Mouse (Mus musculus) left cerebral cortex, postnatal 4 days (tissue): ENCODE measurements around the gene Tcf19. TPM values are rescaled to one million over a fixed set of nuclear protein-coding genes. Genes with fewer than 3 reads are reported as not detected.
"Not testable (repeated sequence)": the region's sequence is repeated elsewhere in the genome, so short reads cannot be mapped to it uniquely, and the experiment has no call there.

ENCODE experiments used
- DNase-seq: peaks from one replicate; pipeline ENCODE4 v3.0.0-alpha.2; 2022
- intact Hi-C: fragments of 180-260 bp; cut with DNase I; formaldehyde crosslinking; loops from one replicate; pipeline ENCODE4 v1.15.1; 2025
- total RNA-seq, 2 experiments: library from RNA; stranded (reverse); gene quantifications; 2 replicates each; pipeline ENCODE4 v1.2.3; 2021

Tcf19 gene
- total RNA-seq, 2 experiments from 2014 or later, result 7.2 to 9.3 TPM

DNA sequence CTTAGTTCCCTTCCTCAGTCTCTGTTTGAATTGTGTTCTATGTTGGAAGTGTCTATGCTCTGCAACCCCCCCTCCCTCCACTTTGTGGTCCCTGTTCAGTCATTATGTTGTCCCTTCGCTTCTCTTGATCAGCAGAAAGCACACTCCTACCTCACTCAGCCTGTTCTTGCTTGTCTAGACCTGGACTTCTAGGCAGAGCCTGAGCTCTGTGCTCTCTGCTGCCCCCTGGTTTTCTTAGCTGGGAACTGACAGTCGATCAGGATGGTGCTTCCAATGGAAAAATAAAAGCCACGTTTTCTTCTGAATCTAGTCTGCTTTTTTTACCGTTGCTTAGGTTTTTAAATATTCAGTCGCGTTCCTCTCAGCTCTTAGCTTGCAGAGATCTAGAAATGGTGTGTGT, 17.7 kb upstream of the Tcf19 start:
- peak; percentile 79 for DNase-seq
- intact Hi-C loops, result no loop called here

GRCm38 (mm10) chr17:35532901-35533300, 16.3 kb upstream of the Tcf19 start, which contains the start of gene Psors1c2:
Gene Psors1c2, plus strand, starts transcription at chr17:35533201.
- intact Hi-C loops, result no loop called here
- DNase-seq, result no peak

- intact Hi-C loops, result no loop called here
- DNase-seq, result no peak
Observed at GRCm38 (mm10) chr17:35532360-35532759, 15.7 kb upstream of the Tcf19 start.

- intact Hi-C loops, result no loop called here
Observed at GRCm38 (mm10) chr17:35526644-35527043, 10.0 kb upstream of the Tcf19 start.

GRCm38 (mm10) chr17:35524354-35524753, 7.7 kb upstream of the Tcf19 start:
- peak; percentile 63 for DNase-seq
- intact Hi-C loops, result no loop called here

More at GRCm38 (mm10) chr17:35526644-35527043, 10.0 kb upstream of the Tcf19 start:
- no peak for DNase-seq

DNA sequence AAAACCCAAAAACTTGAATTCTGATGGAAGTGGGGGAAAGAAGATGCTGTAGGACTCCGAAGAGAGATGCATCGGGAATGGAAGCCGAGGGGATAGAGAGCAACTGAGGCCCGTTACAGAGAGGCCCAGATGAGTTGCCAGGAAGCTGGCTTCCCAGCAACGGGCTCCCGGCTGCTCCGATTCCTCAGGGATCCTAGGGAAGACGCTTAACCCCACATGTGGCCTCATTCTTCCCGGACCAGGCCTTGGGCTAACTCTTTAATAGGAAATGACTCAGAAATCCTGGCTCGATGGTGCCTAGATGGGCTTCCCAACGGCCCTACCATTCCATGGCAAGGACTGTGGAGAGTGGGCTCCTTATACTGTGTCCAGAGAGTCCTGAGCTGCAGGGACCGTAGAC, 902 bp upstream of the Tcf19 start:
- intact Hi-C loops, result no loop called here
- DNase-seq, result no peak

GRCm38 (mm10) chr17:35515911-35516640, 548 bp downstream of the Tcf19 start:
- no peak for DNase-seq
- intact Hi-C loops, result no loop called here

GRCm38 (mm10) chr17:35514756-35515155, 1.9 kb downstream of the Tcf19 start:
- DNase-seq, result no peak
- intact Hi-C loops, result no loop called here

DNA sequence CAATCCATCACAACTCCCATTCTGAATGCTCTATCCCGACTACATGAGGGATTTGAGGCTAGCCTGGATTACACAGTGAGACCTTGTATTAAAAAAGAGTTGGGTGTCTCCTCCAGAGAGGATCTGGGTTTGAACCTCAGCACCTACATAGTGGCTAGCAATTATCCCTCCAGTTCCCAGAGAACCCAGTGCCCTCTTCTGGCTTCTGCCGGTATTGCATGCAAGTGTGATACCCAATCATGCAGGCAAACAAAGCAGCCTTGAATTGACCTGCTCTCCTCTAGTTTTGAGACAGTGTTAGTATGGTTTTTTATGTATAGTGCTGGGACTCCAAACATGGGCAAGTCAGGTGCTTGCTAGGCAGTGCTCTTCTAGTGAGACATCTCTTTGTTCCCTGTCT, 2.7 kb downstream of the Tcf19 start:
- intact Hi-C loops, result no loop called here
- DNase-seq, result peak; percentile 82

- no peak for DNase-seq
Observed at GRCm38 (mm10) chr17:35512916-35513626, 3.6 kb downstream of the Tcf19 start.

GRCm38 (mm10) chr17:35509284-35509683, 7.3 kb downstream of the Tcf19 start:
- intact Hi-C loops, result no loop called here
- peak; percentile 50 for DNase-seq

More at GRCm38 (mm10) chr17:35512916-35513626, 3.6 kb downstream of the Tcf19 start:
- intact Hi-C loops, result no loop called here

- intact Hi-C loops, DNase-seq: not testable (repeated sequence)
Observed at GRCm38 (mm10) chr17:35508279-35508678, 8.3 kb downstream of the Tcf19 start.

DNA sequence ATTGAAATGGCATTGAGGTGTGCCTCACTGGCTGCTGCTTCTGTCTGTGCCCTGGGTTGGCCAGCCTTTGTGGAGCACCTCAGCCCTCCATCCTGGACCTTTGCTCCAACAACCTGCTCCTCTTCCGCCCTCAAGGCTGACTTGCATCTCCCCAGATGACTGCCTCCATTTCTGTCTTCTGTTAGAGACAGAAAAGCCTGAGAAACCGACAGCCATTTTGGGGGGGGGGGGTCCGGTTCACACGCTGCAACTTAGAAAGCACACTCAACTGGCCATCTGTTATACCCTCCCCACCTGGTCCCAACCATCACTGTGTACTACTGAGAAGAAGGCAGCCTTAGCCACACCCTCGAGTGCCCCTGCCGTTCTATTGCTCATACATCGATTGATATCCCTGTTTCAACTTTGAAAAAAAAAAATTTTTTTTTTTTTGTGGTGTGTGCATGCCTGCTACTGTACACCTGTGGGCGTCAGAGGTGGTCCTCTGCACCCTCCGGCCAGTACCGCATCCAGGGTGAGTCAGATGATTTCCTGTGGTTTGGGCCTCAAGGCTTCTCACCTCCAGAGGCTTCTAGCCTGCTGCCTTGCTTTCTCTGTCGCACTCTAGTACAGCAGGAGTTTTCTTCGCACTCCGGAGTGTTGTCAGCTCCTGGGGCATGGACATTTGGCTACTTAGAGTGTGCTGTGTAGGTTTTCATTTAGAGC, 8.9 kb downstream of the Tcf19 start:
- intact Hi-C loops, result no loop called here
- no peak for DNase-seq

DNA sequence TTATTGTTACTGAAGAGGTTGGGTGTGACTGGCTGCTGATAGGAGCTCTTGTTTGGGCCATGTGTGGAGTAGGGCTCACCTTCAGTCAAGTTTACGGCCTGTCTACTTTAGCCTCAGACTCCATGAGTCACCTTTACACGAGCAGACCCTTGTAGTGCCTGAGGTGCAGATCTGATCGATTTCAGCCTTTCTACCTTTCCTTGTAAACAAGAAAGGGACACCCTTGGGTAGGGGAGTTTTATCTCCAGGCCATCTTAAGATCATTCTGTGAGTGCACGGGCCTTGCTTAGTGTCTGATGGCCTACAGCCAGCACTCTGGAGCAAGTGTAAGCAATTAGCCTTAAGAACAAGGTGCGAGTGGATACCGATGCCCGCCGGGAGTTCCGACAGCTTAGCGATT, 9.7 kb downstream of the Tcf19 start:
- intact Hi-C loops, result no loop called here
- DNase-seq, result no peak

DNA sequence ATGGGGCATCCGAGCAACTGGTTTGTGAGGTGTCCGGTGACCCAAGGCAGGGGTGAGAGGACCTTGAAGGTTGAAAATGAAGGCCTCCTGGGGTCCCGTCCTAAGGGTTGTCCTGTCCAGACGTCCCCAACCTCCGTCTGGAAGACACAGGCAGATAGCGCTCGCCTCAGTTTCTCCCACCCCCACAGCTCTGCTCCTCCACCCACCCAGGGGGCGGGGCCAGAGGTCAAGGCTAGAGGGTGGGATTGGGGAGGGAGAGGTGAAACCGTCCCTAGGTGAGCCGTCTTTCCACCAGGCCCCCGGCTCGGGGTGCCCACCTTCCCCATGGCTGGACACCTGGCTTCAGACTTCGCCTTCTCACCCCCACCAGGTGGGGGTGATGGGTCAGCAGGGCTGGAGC, 10.8 kb downstream of the Tcf19 start, which contains the start of gene Pou5f1:
Gene Pou5f1 (plus strand): TSS at position 243 of the 400 bp plus-strand sequence.
- no peak for DNase-seq
- intact Hi-C loops, result no loop called here

DNA sequence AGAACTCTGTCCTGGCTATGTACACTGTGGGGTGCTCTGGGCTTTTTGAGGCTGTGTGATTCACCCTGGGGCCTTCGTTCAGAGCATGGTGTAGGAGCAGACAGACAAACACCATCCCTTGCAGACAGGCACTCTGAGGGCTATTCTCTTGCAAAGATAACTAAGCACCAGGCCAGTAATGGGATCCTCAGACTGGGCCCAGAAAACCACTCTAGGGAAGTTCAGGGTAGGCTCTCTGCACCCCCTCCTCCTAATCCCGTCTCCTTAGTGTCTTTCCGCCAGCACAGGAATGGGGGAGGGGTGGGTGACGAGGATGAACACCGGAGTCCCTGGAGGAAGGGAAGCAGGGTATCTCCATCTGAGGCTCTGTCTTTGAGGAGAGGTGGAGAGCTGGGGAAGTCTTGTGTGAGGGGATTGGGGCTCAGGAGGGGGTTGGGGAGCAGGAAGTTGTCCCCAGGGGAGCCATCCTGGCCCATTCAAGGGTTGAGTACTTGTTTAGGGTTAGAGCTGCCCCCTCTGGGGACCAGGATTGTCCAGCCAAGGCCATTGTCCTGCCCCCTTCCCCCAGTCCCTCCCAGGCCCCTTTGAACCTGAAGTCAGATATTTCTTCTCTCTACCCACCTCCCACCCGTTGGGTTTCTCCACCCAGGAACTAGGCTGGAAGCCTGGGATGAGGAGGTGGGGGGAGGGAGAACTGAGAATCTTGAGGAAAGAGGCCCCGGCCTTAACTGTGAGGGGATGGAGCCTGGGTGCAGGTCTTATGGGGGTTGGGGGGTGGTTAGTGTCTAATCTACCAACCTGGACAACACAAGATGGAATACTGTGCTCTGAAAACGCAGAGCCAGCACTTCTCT, 11.8 kb downstream of the Tcf19 start:
- no peak for DNase-seq
- intact Hi-C loops, result no loop called here

- intact Hi-C loops, result no loop called here
Observed at GRCm38 (mm10) chr17:35503849-35504248, 12.8 kb downstream of the Tcf19 start.

DNA sequence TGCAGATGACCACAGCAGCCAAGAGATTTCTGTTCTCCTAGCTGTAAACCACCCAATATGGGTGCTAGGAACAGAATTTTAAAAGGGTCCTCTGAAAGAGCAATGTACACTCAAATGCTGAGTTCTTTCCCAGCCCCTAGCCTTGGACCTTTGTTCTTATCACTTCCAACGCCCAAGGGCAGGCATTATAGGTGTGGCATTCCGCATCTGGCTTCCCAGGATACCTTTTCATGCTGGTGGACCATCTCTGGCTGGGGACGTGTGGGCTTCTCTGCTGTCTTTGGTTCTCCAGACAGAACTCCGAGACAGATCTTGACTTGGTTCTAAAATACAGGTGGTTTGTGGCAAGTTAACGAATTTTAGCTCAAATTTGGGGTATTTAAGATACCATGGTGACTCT, 13.9 kb downstream of the Tcf19 start:
- intact Hi-C loops, result no loop called here
- DNase-seq, result no peak

More at GRCm38 (mm10) chr17:35503849-35504248, 12.8 kb downstream of the Tcf19 start:
- no peak for DNase-seq

DNA sequence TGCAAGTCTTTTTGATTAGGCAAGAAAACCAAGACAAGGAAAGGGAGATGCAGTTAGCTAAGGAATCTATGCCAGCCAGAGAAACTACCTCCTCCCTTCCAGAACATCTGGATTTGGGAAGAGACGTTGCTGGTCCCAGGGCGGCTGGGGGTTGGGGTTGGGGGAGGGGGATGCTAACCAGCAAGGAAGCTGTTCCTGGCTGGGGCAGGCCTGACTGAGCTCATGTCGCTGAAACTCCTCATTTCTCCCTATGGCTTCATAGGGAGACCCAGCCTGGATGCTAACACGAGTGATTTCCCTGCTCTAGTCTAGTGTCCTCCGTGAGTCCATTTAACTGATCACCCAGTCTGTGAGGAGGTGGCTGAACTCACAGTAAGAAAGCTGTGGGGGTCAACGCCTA, 14.4 kb downstream of the Tcf19 start:
- intact Hi-C loops, result no loop called here
- DNase-seq, result no peak

DNA sequence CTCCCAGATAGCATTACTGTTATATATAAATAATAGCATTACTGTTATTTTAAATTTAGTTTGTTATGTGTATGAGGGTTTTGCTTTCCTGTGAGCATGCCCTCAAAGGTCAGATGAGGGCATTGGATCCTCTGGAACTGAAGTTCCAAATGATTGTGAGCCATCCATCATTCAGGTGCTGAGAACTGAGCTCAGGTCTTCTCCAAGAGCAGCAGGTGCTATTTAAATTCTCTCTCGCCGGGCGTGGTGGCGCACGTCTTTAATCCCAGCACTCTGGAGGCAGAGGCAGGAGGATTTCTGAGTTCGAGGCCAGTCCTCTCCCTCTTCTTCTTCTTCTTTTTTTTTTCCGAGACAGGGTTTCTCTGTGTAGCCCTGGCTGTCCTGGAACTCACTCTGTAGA, 19.5 kb downstream of the Tcf19 start:
- intact Hi-C loops, result no loop called here
- no peak for DNase-seq
